Mouse (Mus musculus): Measurements from ENCODE around the gene Eif2b2. TPM values are rescaled to one million over a fixed set of nuclear protein-coding genes. Genes with fewer than 3 reads are reported as not detected.

Gene Eif2b2
- polyA plus RNA-seq, 1 experiment, result 82.6 TPM

GRCm38 (mm10) chr12:85193923-85194622, 25.2 kb upstream of the Eif2b2 start:
- no peak for DNase-seq (ENCODE audit: low spot score)

DNA sequence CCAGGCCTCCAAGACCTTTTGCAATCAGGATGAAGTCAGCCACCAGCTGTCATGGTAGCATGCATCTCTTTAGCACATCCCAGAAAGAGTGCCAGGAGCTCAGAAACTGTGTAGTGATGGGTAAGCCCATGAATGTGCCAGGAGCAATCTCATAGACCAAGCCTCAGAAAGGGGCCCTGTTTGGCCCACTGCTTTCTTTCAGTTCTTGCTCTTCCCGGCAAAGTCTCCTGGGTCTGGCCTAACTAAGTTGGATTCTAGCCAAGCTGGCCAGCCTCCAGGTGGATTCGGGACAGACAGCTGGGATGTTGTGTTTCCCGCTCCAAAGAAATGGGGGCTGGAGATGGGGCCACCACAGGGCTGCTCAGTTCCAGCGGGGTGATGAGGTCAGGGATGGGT, 24.7 kb upstream of the Eif2b2 start:
- no peak for DNase-seq (ENCODE audit: low spot score)

DNA sequence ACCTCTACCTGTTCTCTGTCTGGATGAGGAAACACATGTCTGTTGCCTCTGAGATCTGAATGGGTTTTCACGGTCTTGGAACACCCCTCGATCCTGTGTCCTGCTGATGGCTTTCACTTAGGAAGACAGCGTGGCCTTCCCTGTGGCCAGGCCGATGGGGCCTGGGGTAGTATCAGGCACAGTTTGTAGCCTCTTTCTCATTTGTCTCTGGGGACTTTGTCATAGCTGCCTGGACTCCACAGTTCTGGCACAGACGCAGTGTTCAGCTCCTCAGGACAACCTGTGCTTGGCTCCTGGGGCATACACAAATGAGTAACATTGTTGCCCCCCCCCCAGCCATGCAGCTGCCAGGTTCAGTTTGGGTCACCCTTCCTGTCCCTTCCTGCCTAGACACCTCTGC, 24.2 kb upstream of the Eif2b2 start:
- no peak for DNase-seq (ENCODE audit: low spot score)

GRCm38 (mm10) chr12:85196191-85196590, 23.1 kb upstream of the Eif2b2 start:
- DNase-seq (ENCODE audit: low spot score), result no peak

DNA sequence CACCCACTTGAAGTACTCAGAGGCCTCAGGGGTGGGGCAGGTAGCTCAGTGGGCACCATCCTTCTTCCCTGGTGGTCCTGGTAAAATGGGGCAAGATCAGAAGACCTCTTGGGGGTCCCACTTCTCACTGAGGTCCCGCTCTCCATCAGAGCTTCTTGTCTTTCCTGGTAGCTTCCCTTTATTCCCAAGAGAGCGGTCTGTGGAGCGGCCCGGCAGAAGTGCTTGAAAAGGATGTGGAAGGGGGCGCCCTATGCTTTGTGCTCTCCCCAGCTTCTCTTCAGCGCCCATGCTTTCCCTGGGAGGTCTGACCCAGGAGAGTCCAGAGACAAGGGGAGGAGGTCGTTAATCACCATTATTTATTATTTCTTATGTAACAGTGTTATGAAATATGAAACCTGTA, 21.9 kb upstream of the Eif2b2 start:
- DNase-seq (ENCODE audit: low spot score), result no peak

DNA sequence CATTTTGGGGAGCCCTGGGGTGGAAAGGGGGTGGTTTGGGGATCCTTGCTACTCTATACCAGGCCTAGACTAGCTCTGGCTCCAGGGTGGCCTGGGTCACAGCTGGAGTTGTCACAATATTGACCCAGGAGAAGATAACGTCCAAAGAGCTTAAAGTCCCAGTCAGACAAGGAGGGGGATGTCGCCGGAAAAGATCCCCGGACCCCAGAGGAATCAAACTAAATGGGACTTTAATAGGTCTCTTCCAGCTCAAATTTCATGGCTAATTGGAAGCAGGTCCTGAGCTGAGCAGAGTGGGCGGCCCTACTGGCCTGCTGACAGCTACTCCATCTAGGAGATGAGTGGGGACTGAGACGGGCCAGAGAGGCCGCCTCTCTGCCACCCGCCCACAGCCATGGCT, 21.3 kb upstream of the Eif2b2 start:
- DNase-seq (ENCODE audit: low spot score), result no peak

- DNase-seq (ENCODE audit: low spot score), result no peak
Measured at GRCm38 (mm10) chr12:85199954-85200353, 19.3 kb upstream of the Eif2b2 start.

DNA sequence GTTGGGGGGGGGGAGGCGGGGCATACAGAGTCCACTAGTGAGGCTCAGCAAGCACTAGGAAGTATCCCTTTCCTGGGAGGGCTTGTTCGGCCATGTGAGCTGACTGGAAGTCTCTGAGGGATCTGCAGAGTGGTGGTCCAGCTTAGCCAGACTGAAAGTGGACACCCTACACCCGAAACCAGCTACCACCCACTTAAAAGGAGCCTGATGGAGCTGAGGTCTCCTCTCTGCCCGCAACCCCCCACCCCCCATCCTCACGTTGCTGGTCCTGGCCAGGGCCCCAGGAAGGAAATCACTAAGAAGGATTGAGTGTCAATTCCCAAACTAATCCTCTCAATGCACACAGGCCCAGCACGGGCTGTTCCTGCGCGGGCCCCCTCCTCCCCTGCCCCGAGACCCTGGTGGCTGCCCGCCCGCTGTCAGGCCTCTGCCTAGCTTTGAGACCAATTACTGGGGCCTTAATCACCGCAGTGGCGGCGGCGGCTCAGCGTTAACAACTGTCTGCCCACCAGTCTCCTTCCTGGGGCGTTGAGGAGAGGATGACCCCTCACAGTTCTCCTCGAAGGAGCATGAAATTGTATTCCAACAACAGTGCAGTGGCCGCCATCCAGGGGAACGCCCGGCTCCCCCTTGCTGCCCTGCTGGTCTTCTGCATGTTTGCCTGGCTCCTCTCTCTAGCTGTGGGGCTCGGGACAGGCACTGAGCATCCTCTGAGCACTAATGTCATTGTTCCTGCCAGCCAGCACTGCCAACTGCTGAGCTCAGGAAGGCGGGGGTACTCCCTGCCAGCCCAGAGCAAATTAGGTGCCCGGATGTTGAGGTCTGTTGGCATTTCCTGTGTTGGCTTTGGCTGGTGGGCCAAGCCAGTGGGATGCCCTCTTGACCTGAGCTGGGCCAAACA, 18.1 kb upstream of the Eif2b2 start:
- no peak for DNase-seq (ENCODE audit: low spot score)

- no peak for DNase-seq (ENCODE audit: low spot score)
Measured at GRCm38 (mm10) chr12:85201830-85202147, 17.5 kb upstream of the Eif2b2 start.

DNA sequence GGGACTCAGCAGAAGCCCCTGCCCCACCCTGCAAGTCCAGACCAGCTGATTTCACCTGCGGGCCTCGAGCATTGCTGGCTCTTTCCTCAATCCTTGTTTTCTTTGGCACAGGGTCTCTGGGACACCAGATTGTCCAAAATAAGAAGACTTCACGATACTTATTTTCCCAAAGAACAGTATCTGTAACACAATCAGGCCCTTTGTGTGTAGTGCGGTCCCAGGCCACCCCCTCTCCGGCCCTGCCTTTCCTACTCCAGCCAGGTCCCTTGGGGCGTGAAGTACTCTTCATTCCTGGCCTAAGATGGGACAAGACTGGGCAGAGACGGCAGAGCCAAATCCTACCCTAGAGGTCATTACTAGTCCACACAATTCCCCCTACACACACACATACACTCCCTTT, 17.1 kb upstream of the Eif2b2 start:
- DNase-seq (ENCODE audit: low spot score), result no peak

DNA sequence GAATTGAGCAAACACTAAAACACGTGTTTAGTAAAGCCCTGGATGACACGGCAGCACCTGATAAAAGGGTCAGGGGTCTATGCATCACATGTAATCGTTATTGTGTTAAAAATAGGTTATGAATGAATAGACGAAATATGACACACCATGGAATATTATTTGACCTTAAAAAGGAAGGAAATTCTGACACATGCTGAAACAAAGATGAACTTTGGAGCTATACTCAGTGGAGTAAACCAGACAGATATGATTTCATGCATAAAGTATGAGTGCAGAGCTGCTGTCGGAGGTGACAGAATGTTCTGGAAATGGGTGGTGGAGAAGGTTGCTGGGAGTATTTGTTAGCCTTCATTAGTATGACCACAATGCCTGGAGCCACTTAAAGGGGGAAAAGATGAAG, 15.6 kb upstream of the Eif2b2 start:
- no peak for DNase-seq (ENCODE audit: low spot score)

DNA sequence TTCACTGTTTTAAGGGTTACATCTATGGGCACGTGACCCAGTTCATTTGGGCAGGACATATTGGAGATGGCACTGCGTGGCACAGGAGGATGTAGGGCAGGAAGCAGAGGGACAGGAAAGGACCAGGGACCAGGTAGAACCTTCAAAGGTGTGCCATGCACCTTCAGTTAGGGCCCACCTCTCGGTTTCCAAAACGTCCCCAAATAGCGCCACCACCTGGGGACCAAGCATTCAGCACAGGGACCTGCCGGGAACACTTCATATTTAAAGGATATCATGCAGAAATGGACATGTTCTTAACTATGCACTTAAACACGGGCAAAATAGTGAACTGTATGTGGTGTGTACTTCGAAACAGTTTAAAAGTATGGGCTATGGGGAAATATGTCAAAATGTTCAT, 15.2 kb upstream of the Eif2b2 start:
- DNase-seq (ENCODE audit: low spot score), result no peak

DNA sequence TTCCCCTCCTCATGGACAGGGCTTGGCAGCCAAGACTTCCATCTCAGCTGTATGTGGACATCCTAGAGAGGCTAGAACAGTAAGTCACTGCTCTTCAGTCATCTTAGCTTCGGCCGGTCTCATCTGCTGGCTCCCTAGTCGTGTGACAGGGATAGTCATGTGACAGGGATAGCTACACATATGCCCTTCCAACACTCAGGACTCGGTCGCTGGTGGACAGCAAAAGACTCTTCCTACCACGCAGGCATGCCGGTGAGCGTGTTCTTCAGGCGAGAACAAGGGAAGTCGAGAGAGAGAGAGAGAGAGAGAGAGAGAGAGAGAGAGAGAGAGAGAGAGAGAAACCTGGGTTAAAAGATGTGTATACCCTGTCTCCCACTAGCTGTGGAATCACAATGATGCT, 13.9 kb upstream of the Eif2b2 start:
- no peak for DNase-seq (ENCODE audit: low spot score)

- no peak for DNase-seq (ENCODE audit: low spot score)
Measured at GRCm38 (mm10) chr12:85208687-85209199, 10.5 kb upstream of the Eif2b2 start.

DNA sequence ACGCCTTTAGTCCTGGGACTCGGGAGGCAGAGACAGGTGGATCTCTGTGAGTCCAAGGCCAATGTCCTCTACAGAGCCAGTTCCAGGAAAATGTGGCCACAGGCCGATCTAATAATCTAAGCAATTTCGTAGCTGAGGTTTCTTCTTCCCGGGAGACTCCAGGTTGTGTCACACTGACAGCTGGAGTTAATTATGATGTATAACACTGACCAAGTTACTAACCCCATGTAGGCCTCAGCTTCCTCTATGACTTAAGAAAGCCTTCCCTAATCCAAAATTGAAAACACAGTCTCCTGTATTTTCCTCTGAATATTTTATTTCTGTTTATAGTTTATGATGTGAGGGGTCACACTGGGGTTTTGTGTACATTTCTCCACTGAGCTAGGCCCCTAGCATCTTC, 4.2 kb upstream of the Eif2b2 start:
- DNase-seq (ENCODE audit: low spot score), result no peak

DNA sequence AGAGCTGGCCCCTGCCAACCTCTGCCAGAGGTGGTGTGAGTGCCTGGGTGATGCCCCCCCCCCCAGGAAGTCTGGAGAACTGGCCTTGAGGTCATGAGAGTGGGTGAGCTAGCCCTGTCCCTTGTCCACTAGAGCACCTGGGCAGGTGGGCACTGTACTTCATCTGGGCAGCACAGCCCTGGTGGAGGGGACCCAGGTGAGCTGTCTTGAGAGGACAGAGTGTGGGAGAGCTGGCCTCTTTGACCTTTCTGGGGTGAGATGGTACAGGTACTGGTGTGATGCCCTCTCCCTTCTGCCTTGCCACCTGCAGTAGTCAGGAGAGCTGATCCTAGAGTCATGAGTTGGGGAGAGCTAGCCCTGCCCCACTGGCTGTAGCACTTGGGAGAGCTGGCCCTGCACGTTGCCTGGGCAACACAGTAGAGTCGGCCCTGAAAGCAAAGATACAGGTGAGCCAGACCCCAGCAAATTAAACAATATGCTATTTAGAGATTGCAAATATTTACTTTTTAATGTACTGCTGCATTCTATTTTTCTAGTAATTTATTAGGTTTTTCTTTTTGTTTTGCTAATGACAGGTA, 1.5 kb upstream of the Eif2b2 start:
- no peak for DNase-seq (ENCODE audit: low spot score)

- DNase-seq (ENCODE audit: low spot score), result no peak
Measured at GRCm38 (mm10) chr12:85219905-85220290, 617 bp downstream of the Eif2b2 start.

GRCm38 (mm10) chr12:85227227-85227626, 7.9 kb downstream of the Eif2b2 start:
- DNase-seq (ENCODE audit: low spot score), result no peak

DNA sequence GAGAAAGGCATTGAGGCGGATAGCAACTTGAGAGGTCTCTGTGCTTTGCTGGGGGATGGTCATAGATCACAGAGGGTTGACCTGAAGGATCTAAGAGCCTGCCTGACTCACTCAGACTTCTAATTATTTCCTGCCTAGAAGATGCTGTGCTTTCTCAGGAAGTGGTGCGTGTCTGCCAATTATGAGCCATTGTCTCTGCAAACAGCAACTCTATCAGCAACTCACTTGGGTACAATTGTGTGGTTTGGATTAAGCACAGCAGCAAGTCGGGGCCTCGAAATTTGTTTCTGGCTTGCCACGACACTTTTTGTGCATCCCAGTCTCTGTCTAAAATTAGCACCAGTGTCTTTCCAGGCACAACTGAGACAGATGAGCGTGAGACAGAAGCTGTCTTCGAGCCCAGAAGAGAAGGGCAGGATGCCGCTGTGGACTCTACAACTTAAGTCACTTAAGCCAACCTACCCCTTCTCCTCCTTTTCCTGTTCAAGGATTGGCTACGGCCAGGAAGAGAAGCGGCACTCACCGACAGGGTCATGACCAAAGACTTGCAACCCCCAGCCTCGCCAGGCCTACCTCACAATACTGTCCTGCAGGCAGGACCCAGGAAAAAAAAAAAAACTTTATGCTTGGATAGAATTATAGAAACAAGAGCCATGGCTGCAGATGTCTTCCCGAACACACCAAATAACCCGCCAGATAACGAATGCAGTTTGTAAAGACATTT, 8.8 kb downstream of the Eif2b2 start:
- DNase-seq (ENCODE audit: low spot score), result no peak

- DNase-seq (ENCODE audit: low spot score), result no peak
Measured at GRCm38 (mm10) chr12:85233376-85234358, 14.4 kb downstream of the Eif2b2 start.

DNA sequence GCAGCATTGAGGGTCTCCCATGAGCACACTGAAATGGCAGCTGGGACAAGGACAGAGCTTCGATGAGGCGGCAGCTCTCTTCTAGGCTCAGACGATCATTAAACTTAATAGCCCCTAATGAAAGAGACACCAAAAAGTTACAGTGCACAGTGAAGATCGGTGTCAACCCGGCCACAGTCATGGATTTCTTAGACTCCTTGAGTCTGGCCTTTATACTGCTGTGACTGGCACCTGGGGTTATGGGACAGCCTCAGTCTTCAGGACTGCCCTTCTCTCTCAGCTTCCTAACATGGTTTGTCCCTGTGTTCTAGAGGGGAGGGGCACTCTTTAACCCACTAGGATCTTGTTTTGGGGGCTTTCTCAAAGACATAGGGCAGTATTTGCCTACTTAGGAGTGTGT, 18.3 kb downstream of the Eif2b2 start:
- DNase-seq (ENCODE audit: low spot score), result no peak

Data from urinary bladder, adult 2 months (tissue).